Mouse (Mus musculus) liver, adult 2 months (tissue): ENCODE results near the gene Nedd4. TPM values are rescaled to one million over a fixed set of nuclear protein-coding genes. Genes with fewer than 3 reads are reported as not detected.

Source experiments
- DNase-seq: peaks from one replicate; pipeline ENCODE4 v3.0.0-alpha.2; 2011; ENCODE audit warnings: low read depth, low spot score; ENCODE audit errors: extremely low read depth
- H3K27ac ChIP-seq: fragments of 200-500 bp; replicated peaks from 2 replicates; pipeline ENCODE4 v1.5.1; 2012; ENCODE audit warnings: low read depth, mild to moderate bottlenecking, control low read depth, inconsistent platforms, low read length; ENCODE audit not compliant: insufficient read depth
- H3K27me3 ChIP-seq: fragments of 200-500 bp; 2 replicates; pipeline ENCODE4 v1.6.1; 2012; ENCODE audit warnings: mild to moderate bottlenecking, moderate library complexity, low read length, inconsistent platforms; ENCODE audit not compliant: control insufficient read depth, insufficient read depth
- H3K36me3 ChIP-seq: fragments of 200-500 bp; 2 replicates; pipeline ENCODE4 v1.6.1; 2012; ENCODE audit warnings: low read length, inconsistent platforms; ENCODE audit not compliant: control insufficient read depth, insufficient read depth
- H3K4me1 ChIP-seq: fragments of 200-500 bp; 2 replicates; pipeline ENCODE4 v1.6.1; 2011; ENCODE audit warnings: low read length; ENCODE audit not compliant: control insufficient read depth, insufficient read depth
- H3K4me3 ChIP-seq: fragments of 200-500 bp; 2 replicates; pipeline ENCODE4 v1.5.1; 2011; ENCODE audit warnings: low read depth, mild to moderate bottlenecking, control low read depth, low read length, moderate library complexity; ENCODE audit not compliant: insufficient read depth
- H3K79me2 ChIP-seq: fragments of 200-500 bp; 2 replicates; pipeline ENCODE4 v1.6.1; 2012; ENCODE audit warnings: inconsistent platforms, mild to moderate bottlenecking, low read length, moderate library complexity; ENCODE audit not compliant: control insufficient read depth, insufficient read depth
- H3K9ac ChIP-seq: fragments of 200-500 bp; 2 replicates; pipeline ENCODE4 v1.6.1; 2012; ENCODE audit warnings: low read depth, mild to moderate bottlenecking, control low read depth, inconsistent platforms, low read length
- CTCF ChIP-seq: fragments of 200-500 bp; IDR thresholded peaks from 2 replicates; pipeline ENCODE4 v1.5.1; 2011; ENCODE audit warnings: low read depth, low read length, control low read depth
- POLR2A ChIP-seq: fragments of 200-500 bp; IDR thresholded peaks from 2 replicates; pipeline ENCODE4 v1.6.1; 2011; ENCODE audit warnings: low read length, control low read depth; ENCODE audit not compliant: insufficient read depth; ENCODE audit errors: extremely low read depth
- WGBS: fragments of 180-500 bp; shearing (Covaris S2); methylation state at CpG from one replicate; pipeline ENCODE4 v1.1.7; 2018; 5-methylcytosine and 5-hydroxymethylcytosine counted together
- polyA plus RNA-seq: library from polyadenylated mRNA; depleted of rRNA; stranded (reverse); fragments of >200 nt; gene quantifications from 2 replicates; pipeline ENCODE4 v1.2.3, GENCODE M21; 2012
- total RNA-seq: library from RNA; depleted of rRNA; stranded (reverse); fragments of >200 nt; gene quantifications from 2 replicates; pipeline ENCODE4 v1.2.3, GENCODE M21; 2014

The Nedd4 gene
- total and polyA plus RNA-seq, 2 experiments = 51.7 to 123 TPM

DNA sequence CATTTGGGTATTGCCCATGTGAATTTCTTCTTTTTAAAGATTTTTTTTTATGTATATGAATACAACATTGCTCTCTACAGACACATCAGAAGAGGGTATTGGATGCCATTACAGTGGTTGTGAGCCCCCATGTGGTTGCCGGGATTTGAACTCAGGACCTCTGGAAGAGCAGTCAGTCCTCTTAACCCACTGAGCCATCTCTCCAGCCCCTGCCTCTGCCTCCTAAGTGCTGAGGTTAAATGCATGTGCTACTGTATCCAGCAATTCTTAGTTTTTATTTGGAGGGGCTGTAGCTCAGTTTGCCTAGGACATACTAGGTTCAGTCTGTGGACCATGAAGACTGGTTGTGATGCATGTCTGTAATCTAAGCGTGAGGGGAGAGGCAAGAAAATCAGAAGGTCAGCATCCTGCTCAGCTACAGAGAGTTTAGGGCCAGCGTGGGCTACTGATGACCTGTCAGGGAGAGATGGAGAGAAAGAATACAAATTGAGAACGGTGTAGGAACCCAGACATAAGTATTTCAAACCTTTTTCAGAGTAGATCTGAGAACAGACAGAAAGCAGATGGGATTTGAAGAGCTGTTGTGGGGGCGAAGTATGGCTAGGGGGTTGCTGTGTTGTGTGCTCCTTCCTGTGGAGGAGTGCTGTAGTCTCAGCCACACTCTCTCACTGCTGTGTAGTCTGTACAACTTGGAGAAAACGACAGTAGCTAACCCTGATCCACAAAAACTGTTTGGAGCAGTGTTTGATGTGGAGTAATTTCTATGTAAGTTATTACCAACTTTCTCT lies 13.0 kb downstream of the Nedd4 start:
- 90% methylated on average over 6 of the region's 6 CpGs for WGBS
- Histone ChIP-seq H3K4me1 (no peaks in the 10 kb centered on the region), H3K27me3 (no peaks in the 10 kb centered on the region), H3K9ac (no peak overlapping the region), H3K4me3 (no peak overlapping the region), H3K36me3 (peaks cover 41% of the 10 kb centered on the region), H3K27ac (no peak overlapping the region), H3K79me2 (no peaks in the 10 kb centered on the region; the same call in 1 of the 2 replicates)
- TF ChIP-seq POLR2A (no peak), CTCF (no peak)
- no peak for DNase-seq

DNA sequence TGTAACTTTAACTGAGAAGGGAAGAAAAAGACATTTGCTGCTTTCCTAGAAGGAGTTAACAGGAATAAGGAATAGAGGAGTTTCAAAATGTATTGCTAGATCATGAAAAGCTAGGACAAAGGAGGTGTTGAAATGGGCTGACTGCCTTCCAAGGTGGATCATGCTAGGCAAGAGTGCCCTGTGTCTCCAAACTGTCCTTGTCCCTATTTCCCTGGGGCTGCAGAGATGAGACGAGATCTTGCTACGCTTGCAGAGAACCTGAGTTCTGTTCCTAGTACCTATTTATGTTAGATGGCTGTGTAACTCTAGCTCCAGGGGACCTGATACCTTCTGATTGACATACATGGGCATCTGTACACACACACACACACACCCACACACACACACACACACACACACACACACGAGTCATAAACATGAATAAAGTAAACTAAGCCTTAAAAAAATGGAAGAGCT lies 13.6 kb downstream of the Nedd4 start:
- TF ChIP-seq POLR2A (no peak), CTCF (no peak)
- Histone ChIP-seq H3K4me1 (no peaks in the 10 kb centered on the region), H3K79me2 (no peaks in the 10 kb centered on the region; the same call in 1 of the 2 replicates), H3K27me3 (no peaks in the 10 kb centered on the region), H3K36me3 (peaks cover 38% of the 10 kb centered on the region), H3K9ac (no peak overlapping the region), H3K27ac (no peak overlapping the region), H3K4me3 (no peak overlapping the region)
- WGBS = 74% methylated on average over 3 of the region's 3 CpGs
- DNase-seq = no peak

- H3K36me3 ChIP-seq = peaks cover 41% of the 10 kb centered on the region
- H3K4me1 ChIP-seq = peaks cover 7% of the 10 kb centered on the region
- no peaks in the 10 kb centered on the region for H3K27me3 ChIP-seq
- no peak overlapping the region for H3K9ac ChIP-seq
- H3K27ac ChIP-seq = no peak overlapping the region
- no peak for DNase-seq
- H3K4me3 ChIP-seq = no peak overlapping the region
- 89% methylated on average over 5 of the region's 5 CpGs for WGBS
- no peaks in the 10 kb centered on the region; the same call in 1 of the 2 replicates for H3K79me2 ChIP-seq
- TF ChIP-seq CTCF = no peak
- TF ChIP-seq POLR2A = no peak
Observed at GRCm38 (mm10) chr9:72677659-72678058, 15.5 kb downstream of the Nedd4 start.

DNA sequence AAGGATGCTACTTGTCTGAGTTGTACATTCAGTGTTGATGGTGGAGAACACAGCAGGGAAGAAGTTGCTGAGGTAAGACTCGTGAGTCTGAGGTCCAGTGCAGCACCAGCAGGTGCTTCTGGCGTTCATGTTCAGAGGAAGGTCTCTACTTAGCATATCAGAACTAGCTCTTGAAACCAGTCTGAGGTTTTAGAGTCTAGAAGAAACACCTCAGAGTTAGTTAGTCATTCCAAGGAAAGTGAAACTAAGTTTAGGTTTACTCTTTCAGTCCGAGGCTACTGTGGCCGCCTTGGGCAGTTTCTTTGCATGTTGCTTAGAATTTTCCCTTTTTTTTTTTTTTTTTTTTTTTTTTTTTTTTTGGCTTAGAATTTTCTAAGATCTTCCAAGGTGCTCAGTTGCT lies 16.6 kb downstream of the Nedd4 start:
- no peak for TF ChIP-seq CTCF
- TF ChIP-seq POLR2A = no peak
- WGBS = 68% methylated on average over 4 of the region's 4 CpGs
- H3K36me3 ChIP-seq = peaks cover 33% of the 10 kb centered on the region
- DNase-seq = no peak
- no peak overlapping the region for H3K27ac ChIP-seq
- H3K4me1 ChIP-seq = peaks cover 11% of the 10 kb centered on the region
- no peaks in the 10 kb centered on the region for H3K27me3 ChIP-seq
- no peaks in the 10 kb centered on the region; the same call in 1 of the 2 replicates for H3K79me2 ChIP-seq
- H3K4me3 ChIP-seq = no peak overlapping the region
- no peak overlapping the region for H3K9ac ChIP-seq

DNA sequence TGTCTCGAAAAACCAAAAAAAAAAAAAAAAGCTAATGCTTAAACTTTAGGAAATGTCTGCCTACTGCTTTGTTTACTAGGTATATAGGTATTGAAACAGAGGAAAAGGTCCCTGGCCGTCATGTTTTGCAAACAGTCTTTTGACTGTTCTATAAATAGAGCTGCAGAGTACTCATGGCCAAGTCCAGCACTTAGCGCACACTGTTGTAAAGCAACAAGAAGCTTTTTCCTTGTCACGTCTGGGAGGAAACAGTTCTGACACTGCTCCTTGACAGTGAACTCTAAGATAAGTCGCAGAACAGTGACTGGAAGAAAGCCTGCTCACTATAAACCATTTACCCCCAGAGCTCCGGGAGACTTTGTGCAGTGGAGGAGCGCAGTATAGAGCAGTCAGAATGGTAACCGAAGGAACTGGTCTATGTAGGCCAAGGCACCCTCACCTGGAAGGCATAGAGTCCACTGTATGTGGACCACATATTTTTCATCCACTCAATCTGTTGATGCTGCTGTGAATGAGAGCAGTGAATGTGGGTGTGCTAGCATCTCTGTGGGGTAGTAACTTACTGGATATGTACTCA lies 19.6 kb downstream of the Nedd4 start:
- Histone ChIP-seq H3K27ac (no peak overlapping the region; the same call in 1 of the 2 replicates), H3K36me3 (peaks cover 35% of the 10 kb centered on the region)
- WGBS = 67% methylated on average over 8 of the region's 8 CpGs

DNA sequence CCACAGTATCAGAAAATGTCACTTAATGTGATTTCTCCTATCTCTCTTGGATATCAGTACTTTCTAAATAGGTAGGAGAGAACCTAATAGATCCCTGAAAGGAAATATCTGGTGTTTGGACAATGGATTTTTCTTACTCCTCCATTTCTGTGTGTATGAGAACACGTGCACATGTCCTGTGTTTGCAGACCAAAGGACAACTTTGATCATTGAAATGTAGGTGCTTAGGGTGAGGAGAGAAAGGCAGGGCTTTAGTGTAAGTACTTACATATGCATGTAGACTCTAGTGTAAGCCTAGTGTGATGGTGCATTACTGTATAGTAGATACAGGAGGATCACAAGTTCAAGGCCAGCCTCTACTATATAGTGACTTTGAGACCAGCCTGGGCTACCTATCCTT lies 21.1 kb downstream of the Nedd4 start:
- peak; percentile 84 for DNase-seq
- Histone ChIP-seq H3K79me2 (peaks cover 10% of the 10 kb centered on the region; the same call in 1 of the 2 replicates), H3K27ac (no peak overlapping the region), H3K36me3 (peaks cover 43% of the 10 kb centered on the region), H3K4me3 (no peak overlapping the region), H3K4me1 (peaks cover 19% of the 10 kb centered on the region), H3K9ac (no peak overlapping the region), H3K27me3 (no peaks in the 10 kb centered on the region)
- no peak for TF ChIP-seq POLR2A
- TF ChIP-seq CTCF = no peak
- WGBS = 16% methylated on average over 1 of the region's 1 CpGs

More for the DNA sequence above, 19.6 kb downstream of the Nedd4 start:
- no peaks in the 10 kb centered on the region for H3K27me3 ChIP-seq
- H3K9ac ChIP-seq = no peak overlapping the region
- H3K79me2 ChIP-seq = peaks cover 6% of the 10 kb centered on the region; the same call in 1 of the 2 replicates
- DNase-seq = no peak
- H3K4me1 ChIP-seq = peaks cover 17% of the 10 kb centered on the region
- TF ChIP-seq POLR2A (no peak), CTCF (no peak)
- no peak overlapping the region for H3K4me3 ChIP-seq
